Mouse (Mus musculus): ENCODE data around the gene Mfsd6l. TPM values are rescaled to one million over a fixed set of nuclear protein-coding genes. Genes with fewer than 3 reads are reported as not detected.

Mfsd6l gene
- polyA plus RNA-seq, 1 experiment from 2014 or later = not detected

- ATAC-seq (ENCODE audit: insufficient read depth) = no peak
- no peak overlapping the region for H3K27ac ChIP-seq (replicated peaks)
- H3K27me3 ChIP-seq = no peaks in the 10 kb centered on the region
- H3K9me3 ChIP-seq (replicated peaks) = no peaks in the 10 kb centered on the region
- H3K9ac ChIP-seq = no peak overlapping the region
- WGBS (ENCODE audit: insufficient replicate concordance) = 60% methylated on average over 11 of the region's 11 CpGs
- H3K36me3 ChIP-seq (replicated peaks) = no peaks in the 10 kb centered on the region
- no peaks in the 10 kb centered on the region for H3K4me1 ChIP-seq (replicated peaks)
- H3K4me2 ChIP-seq = no peak overlapping the region
- H3K4me3 ChIP-seq (replicated peaks) = no peak overlapping the region
Observed at GRCm38 (mm10) chr11:68531941-68532535, 23.9 kb upstream of the Mfsd6l start.

DNA sequence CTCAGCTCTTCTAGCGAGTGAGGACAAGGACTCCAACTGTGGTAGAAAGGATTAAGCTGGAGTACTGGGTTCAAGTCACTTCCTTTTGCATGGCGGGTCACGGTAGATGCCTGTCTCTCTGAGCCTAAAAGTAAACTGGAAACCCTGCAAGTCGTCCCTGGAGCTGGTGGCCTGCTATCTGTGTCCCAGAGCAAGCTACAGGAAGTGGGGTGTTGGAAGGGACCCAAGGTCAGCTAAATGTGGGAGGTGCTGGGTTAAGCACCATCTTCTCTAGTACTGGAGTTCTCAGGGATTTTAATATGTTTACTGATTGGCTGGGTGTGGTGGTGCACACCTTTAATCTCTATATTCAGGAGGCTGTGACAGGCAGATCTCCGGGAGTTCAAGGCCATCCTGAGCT, 23.2 kb upstream of the Mfsd6l start:
- Histone ChIP-seq H3K9ac (no peak overlapping the region), H3K4me1 (replicated peaks) (no peaks in the 10 kb centered on the region), H3K4me2 (no peak overlapping the region), H3K27me3 (no peaks in the 10 kb centered on the region), H3K4me3 (replicated peaks) (no peak overlapping the region), H3K36me3 (replicated peaks) (no peaks in the 10 kb centered on the region), H3K9me3 (replicated peaks) (no peaks in the 10 kb centered on the region), H3K27ac (replicated peaks) (no peak overlapping the region)
- 56% methylated on average over 5 of the region's 5 CpGs for WGBS (ENCODE audit: insufficient replicate concordance)
- ATAC-seq (ENCODE audit: insufficient read depth) = no peak

DNA sequence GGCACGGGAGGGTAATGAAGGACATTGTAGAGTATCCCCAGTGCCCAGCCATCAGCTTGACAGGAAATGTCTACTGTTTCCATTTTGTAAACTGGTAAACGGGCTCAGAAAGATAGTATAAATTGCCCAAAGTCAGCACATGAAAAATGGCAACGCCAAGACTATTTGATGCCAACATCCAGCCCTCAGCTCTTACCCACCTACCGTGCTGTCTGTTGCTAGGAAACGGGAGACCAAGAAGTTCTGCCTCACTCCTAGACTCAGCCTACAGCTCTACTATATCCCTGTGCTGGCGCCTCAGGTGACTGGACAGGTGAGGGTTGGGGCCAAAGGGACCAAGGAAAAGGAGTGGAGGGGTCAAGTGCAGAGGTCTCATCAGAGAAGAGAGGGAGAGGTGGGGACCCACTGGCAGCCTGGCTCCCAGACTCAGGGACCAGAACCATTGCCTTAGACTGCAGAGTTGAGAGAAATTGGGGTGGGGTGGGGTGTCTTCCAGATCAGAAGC, 22.0 kb upstream of the Mfsd6l start:
- Histone ChIP-seq H3K4me1 (replicated peaks) (no peaks in the 10 kb centered on the region), H3K27me3 (no peaks in the 10 kb centered on the region), H3K9ac (no peak overlapping the region), H3K4me3 (replicated peaks) (no peak overlapping the region), H3K27ac (replicated peaks) (no peak overlapping the region), H3K9me3 (replicated peaks) (no peaks in the 10 kb centered on the region), H3K36me3 (replicated peaks) (no peaks in the 10 kb centered on the region), H3K4me2 (no peak overlapping the region)
- no peak for ATAC-seq (ENCODE audit: insufficient read depth)
- WGBS (ENCODE audit: insufficient replicate concordance) = 66% methylated on average over 6 of the region's 6 CpGs

DNA sequence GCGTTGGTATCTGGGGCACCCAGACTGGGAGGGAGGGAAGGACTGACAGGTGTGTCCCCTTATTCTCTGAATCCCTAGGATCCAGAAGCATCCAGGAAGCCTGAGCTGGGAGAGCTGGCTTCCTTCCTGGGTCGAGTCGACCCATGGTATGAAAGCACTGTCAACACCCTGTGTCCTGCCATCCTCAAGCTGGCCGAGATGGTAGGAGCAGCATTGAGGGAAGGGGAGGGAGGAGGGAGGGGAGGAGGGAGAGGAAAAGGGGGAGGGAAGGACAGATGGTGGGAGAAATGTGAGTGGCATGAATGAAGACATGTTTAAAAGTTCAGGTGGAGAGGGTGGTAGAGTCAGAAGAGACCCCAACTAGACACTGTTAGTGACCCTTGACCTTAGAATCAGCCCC, 20.0 kb upstream of the Mfsd6l start:
- Histone ChIP-seq H3K36me3 (replicated peaks) (no peaks in the 10 kb centered on the region), H3K9me3 (replicated peaks) (no peaks in the 10 kb centered on the region), H3K4me2 (no peak overlapping the region), H3K9ac (no peak overlapping the region), H3K4me1 (replicated peaks) (no peaks in the 10 kb centered on the region), H3K27me3 (no peaks in the 10 kb centered on the region), H3K4me3 (replicated peaks) (no peak overlapping the region), H3K27ac (replicated peaks) (no peak overlapping the region)
- no peak for ATAC-seq (ENCODE audit: insufficient read depth)
- 46% methylated on average over 4 of the region's 4 CpGs for WGBS (ENCODE audit: insufficient replicate concordance)

DNA sequence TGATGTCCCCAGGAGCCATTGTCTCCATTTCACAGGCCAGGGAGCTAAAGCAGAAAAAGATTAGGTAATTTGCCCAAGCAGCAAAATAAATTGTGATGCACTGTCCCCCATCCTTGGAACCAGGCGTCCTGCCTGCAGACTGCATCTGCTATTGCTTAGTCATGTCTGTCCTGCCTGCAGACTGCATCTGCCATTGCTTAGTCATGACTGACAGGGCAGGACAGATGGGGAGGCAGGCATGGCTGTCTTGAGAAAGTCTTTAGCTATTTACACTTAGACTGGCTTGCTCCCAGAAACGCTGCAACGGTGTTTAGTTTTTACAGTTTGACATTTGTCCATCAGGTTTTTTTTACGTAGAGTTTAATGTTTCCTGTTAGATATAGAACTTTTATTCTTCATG, 19.5 kb upstream of the Mfsd6l start:
- ATAC-seq (ENCODE audit: insufficient read depth) = no peak
- Histone ChIP-seq H3K27ac (replicated peaks) (no peak overlapping the region), H3K4me3 (replicated peaks) (no peak overlapping the region), H3K36me3 (replicated peaks) (no peaks in the 10 kb centered on the region), H3K27me3 (no peaks in the 10 kb centered on the region), H3K9me3 (replicated peaks) (no peaks in the 10 kb centered on the region), H3K9ac (no peak overlapping the region), H3K4me2 (no peak overlapping the region), H3K4me1 (replicated peaks) (no peaks in the 10 kb centered on the region)
- 51% methylated on average over 4 of the region's 4 CpGs for WGBS (ENCODE audit: insufficient replicate concordance)

GRCm38 (mm10) chr11:68539621-68540020, 16.4 kb upstream of the Mfsd6l start:
- no peaks in the 10 kb centered on the region for H3K4me1 ChIP-seq (replicated peaks)
- H3K27ac ChIP-seq (replicated peaks) = no peak overlapping the region
- no peak overlapping the region for H3K4me2 ChIP-seq
- H3K9me3 ChIP-seq (replicated peaks) = no peaks in the 10 kb centered on the region
- H3K27me3 ChIP-seq = no peaks in the 10 kb centered on the region
- no peak overlapping the region for H3K9ac ChIP-seq
- H3K36me3 ChIP-seq (replicated peaks) = no peaks in the 10 kb centered on the region
- H3K4me3 ChIP-seq (replicated peaks) = no peak overlapping the region
- no peak for ATAC-seq (ENCODE audit: insufficient read depth)
- 61% methylated on average over 5 of the region's 5 CpGs for WGBS (ENCODE audit: insufficient replicate concordance)

GRCm38 (mm10) chr11:68544554-68544953, 11.4 kb upstream of the Mfsd6l start:
- no peak overlapping the region for H3K9ac ChIP-seq
- H3K27ac ChIP-seq (replicated peaks) = no peak overlapping the region
- WGBS (ENCODE audit: insufficient replicate concordance) = 34% methylated on average over 8 of the region's 8 CpGs
- no peaks in the 10 kb centered on the region for H3K9me3 ChIP-seq (replicated peaks)
- no peak overlapping the region for H3K4me2 ChIP-seq
- no peaks in the 10 kb centered on the region for H3K27me3 ChIP-seq
- H3K4me3 ChIP-seq (replicated peaks) = no peak overlapping the region
- H3K36me3 ChIP-seq (replicated peaks) = no peaks in the 10 kb centered on the region
- ATAC-seq (ENCODE audit: insufficient read depth) = no peak
- no peaks in the 10 kb centered on the region for H3K4me1 ChIP-seq (replicated peaks)

DNA sequence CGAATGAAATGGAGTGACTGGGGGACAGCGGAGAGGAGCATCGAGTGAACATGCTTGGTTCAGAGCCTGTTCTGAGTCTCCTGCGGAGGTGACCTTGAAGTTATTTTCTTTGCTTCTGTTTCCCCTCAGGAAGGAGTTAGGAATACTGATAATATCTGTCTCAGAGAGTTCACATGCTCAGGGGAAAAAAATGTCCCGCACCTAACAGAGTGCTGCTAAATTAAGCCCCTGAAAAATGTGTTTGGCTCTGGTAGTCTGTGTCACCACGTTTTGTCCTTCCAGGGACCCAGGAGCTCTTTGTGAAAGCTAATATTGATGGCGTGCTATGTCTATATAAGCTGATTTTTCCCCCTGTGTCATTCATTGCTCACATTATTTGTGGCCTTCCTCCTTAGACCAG, 10.8 kb upstream of the Mfsd6l start:
- H3K4me3 ChIP-seq (replicated peaks) = no peak overlapping the region
- H3K36me3 ChIP-seq (replicated peaks) = no peaks in the 10 kb centered on the region
- WGBS (ENCODE audit: insufficient replicate concordance) = 38% methylated on average over 7 of the region's 7 CpGs
- no peak for ATAC-seq (ENCODE audit: insufficient read depth)
- H3K4me2 ChIP-seq = no peak overlapping the region
- no peak overlapping the region for H3K27ac ChIP-seq (replicated peaks)
- H3K27me3 ChIP-seq = no peaks in the 10 kb centered on the region
- no peaks in the 10 kb centered on the region for H3K4me1 ChIP-seq (replicated peaks)
- H3K9me3 ChIP-seq (replicated peaks) = no peaks in the 10 kb centered on the region
- H3K9ac ChIP-seq = no peak overlapping the region

- ATAC-seq (ENCODE audit: insufficient read depth) = no peak
- WGBS (ENCODE audit: insufficient replicate concordance) = 56% methylated on average over 8 of the region's 8 CpGs
- no peak overlapping the region for H3K27ac ChIP-seq (replicated peaks)
- no peak overlapping the region for H3K4me2 ChIP-seq
- H3K9ac ChIP-seq = no peak overlapping the region
- no peaks in the 10 kb centered on the region for H3K27me3 ChIP-seq
- H3K9me3 ChIP-seq (replicated peaks) = no peaks in the 10 kb centered on the region
- H3K36me3 ChIP-seq (replicated peaks) = no peaks in the 10 kb centered on the region
- no peaks in the 10 kb centered on the region for H3K4me1 ChIP-seq (replicated peaks)
- H3K4me3 ChIP-seq (replicated peaks) = no peak overlapping the region
Observed at GRCm38 (mm10) chr11:68545682-68546222, 10.2 kb upstream of the Mfsd6l start.

- ATAC-seq (ENCODE audit: insufficient read depth) = no peak
- H3K9me3 ChIP-seq (replicated peaks) = no peaks in the 10 kb centered on the region
- WGBS (ENCODE audit: insufficient replicate concordance) = 43% methylated on average over 2 of the region's 2 CpGs
- no peaks in the 10 kb centered on the region for H3K27me3 ChIP-seq
- H3K4me2 ChIP-seq = no peak overlapping the region
- H3K27ac ChIP-seq (replicated peaks) = no peak overlapping the region
- H3K4me3 ChIP-seq (replicated peaks) = no peak overlapping the region
- no peaks in the 10 kb centered on the region for H3K4me1 ChIP-seq (replicated peaks)
- H3K9ac ChIP-seq = no peak overlapping the region
- no peaks in the 10 kb centered on the region for H3K36me3 ChIP-seq (replicated peaks)
Observed at GRCm38 (mm10) chr11:68547484-68547883, 8.5 kb upstream of the Mfsd6l start.

DNA sequence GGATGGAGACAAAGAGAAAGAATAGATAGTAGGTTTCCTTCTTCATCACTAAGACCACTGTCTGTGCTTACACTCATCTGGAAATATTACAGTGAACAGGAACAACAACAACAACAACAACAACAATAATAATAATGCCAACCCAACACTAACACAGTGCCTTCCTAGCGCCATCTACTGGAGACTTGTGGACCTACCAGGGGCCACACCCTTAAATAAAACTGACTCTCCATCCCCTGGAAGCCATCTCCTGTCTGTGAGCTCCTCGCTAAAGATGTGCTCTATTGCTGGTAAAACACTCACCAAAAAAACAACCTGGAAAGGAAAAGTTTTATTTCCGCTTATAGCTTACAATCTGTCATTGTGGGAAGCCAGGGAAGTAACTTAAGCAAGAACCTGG, 6.4 kb upstream of the Mfsd6l start:
- no peak overlapping the region for H3K4me2 ChIP-seq
- ATAC-seq (ENCODE audit: insufficient read depth) = no peak
- no peak overlapping the region for H3K9ac ChIP-seq
- no peaks in the 10 kb centered on the region for H3K4me1 ChIP-seq (replicated peaks)
- WGBS (ENCODE audit: insufficient replicate concordance) = 47% methylated on average over 3 of the region's 3 CpGs
- H3K4me3 ChIP-seq (replicated peaks) = no peak overlapping the region
- no peaks in the 10 kb centered on the region for H3K9me3 ChIP-seq (replicated peaks)
- H3K27me3 ChIP-seq = no peaks in the 10 kb centered on the region
- H3K27ac ChIP-seq (replicated peaks) = no peak overlapping the region
- H3K36me3 ChIP-seq (replicated peaks) = no peaks in the 10 kb centered on the region

GRCm38 (mm10) chr11:68550358-68550757, 5.6 kb upstream of the Mfsd6l start:
- H3K4me2 ChIP-seq = no peak overlapping the region
- H3K4me3 ChIP-seq (replicated peaks) = no peak overlapping the region
- H3K27me3 ChIP-seq = no peaks in the 10 kb centered on the region
- no peaks in the 10 kb centered on the region for H3K4me1 ChIP-seq (replicated peaks)
- H3K9ac ChIP-seq = no peak overlapping the region
- H3K27ac ChIP-seq (replicated peaks) = no peak overlapping the region
- H3K36me3 ChIP-seq (replicated peaks) = no peaks in the 10 kb centered on the region
- no peak for ATAC-seq (ENCODE audit: insufficient read depth)
- WGBS (ENCODE audit: insufficient replicate concordance) = 48% methylated on average over 4 of the region's 4 CpGs
- no peaks in the 10 kb centered on the region for H3K9me3 ChIP-seq (replicated peaks)

Measured in liver, embryonic 15.5 days (tissue).